Mouse (Mus musculus): ENCODE data around the gene Etv6. TPM values are rescaled to one million over a fixed set of nuclear protein-coding genes. Genes with fewer than 3 reads are reported as not detected.

Etv6 gene
- polyA plus RNA-seq, 1 experiment from 2014 or later = 5.9 TPM

- TF ChIP-seq CTCF (IDR thresholded peaks at IDR 0.05; ENCODE audit: low read depth) = no peak
- TF ChIP-seq EP300 (optimal IDR thresholded peaks at IDR 0.05) = no peak
- 57% methylated on average over 6 of the region's 6 CpGs for WGBS
Measured at GRCm38 (mm10) chr6:134173439-134173838, 137.9 kb downstream of the Etv6 start.

GRCm38 (mm10) chr6:134175059-134175458 lies 139.6 kb downstream of the Etv6 start:
- H3K4me1 ChIP-seq (replicated peaks; ENCODE audit: control insufficient read depth, insufficient read depth) = no peaks in the 10 kb centered on the region
- H3K36me3 ChIP-seq (ENCODE audit: control insufficient read depth, insufficient read depth, low read length) = no peaks in the 10 kb centered on the region
- DNase-seq (ENCODE audit: low spot score) (no peak), ATAC-seq (ENCODE audit: low FRiP score, low TSS enrichment) (0 out of 2 replicates have a peak, but pooled peaks have one; percentile 17)
- H3K9ac ChIP-seq (ENCODE audit: low read length) = 0 out of 2 replicates have a peak overlapping the region, but pooled peaks have one; percentile 13
- peak overlapping the region; percentile 63 for H3K27ac ChIP-seq (replicated peaks)
- H3K27me3 ChIP-seq (ENCODE audit: control insufficient read depth, insufficient read depth, low read length) = no peaks in the 10 kb centered on the region
- peak overlapping the region; percentile 25 for H3K4me2 ChIP-seq (replicated peaks; ENCODE audit: low read depth)
- H3K9me3 ChIP-seq (ENCODE audit: control insufficient read depth, low read length) = no peaks in the 10 kb centered on the region
- H3K4me3 ChIP-seq (ENCODE audit: low read depth, low read length) = no peak overlapping the region
- TF ChIP-seq CTCF (IDR thresholded peaks at IDR 0.05; ENCODE audit: low read depth) (no peak), EP300 (optimal IDR thresholded peaks at IDR 0.05) (no peak)
- WGBS = 23% methylated on average over 9 of the region's 9 CpGs

More at GRCm38 (mm10) chr6:134173439-134173838, 137.9 kb downstream of the Etv6 start:
- ATAC-seq (ENCODE audit: low FRiP score, low TSS enrichment) (no peak), DNase-seq (ENCODE audit: low spot score) (no peak)
- Histone ChIP-seq H3K27ac (replicated peaks) (no peak overlapping the region), H3K9ac (ENCODE audit: low read length) (no peak overlapping the region), H3K4me2 (replicated peaks; ENCODE audit: low read depth) (no peak overlapping the region), H3K9me3 (ENCODE audit: control insufficient read depth, low read length) (no peaks in the 10 kb centered on the region), H3K4me3 (ENCODE audit: low read depth, low read length) (no peak overlapping the region), H3K27me3 (ENCODE audit: control insufficient read depth, insufficient read depth, low read length) (no peaks in the 10 kb centered on the region), H3K4me1 (replicated peaks; ENCODE audit: control insufficient read depth, insufficient read depth) (no peaks in the 10 kb centered on the region), H3K36me3 (ENCODE audit: control insufficient read depth, insufficient read depth, low read length) (no peaks in the 10 kb centered on the region)

GRCm38 (mm10) chr6:134177196-134177595 lies 141.7 kb downstream of the Etv6 start:
- Histone ChIP-seq H3K27ac (replicated peaks) (no peak overlapping the region), H3K9ac (ENCODE audit: low read length) (no peak overlapping the region), H3K27me3 (ENCODE audit: control insufficient read depth, insufficient read depth, low read length) (no peaks in the 10 kb centered on the region), H3K4me3 (ENCODE audit: low read depth, low read length) (no peak overlapping the region), H3K36me3 (ENCODE audit: control insufficient read depth, insufficient read depth, low read length) (no peaks in the 10 kb centered on the region), H3K9me3 (ENCODE audit: control insufficient read depth, low read length) (no peaks in the 10 kb centered on the region), H3K4me1 (replicated peaks; ENCODE audit: control insufficient read depth, insufficient read depth) (peaks cover 3% of the 10 kb centered on the region; the same call in 1 of the 2 replicates), H3K4me2 (replicated peaks; ENCODE audit: low read depth) (no peak overlapping the region)
- TF ChIP-seq EP300 (optimal IDR thresholded peaks at IDR 0.05) = no peak
- TF ChIP-seq CTCF (IDR thresholded peaks at IDR 0.05; ENCODE audit: low read depth) = no peak
- WGBS = 58% methylated on average over 5 of the region's 5 CpGs
- ATAC-seq (ENCODE audit: low FRiP score, low TSS enrichment) = no peak
- DNase-seq (ENCODE audit: low spot score) = no peak

GRCm38 (mm10) chr6:134182301-134182948 lies 146.9 kb downstream of the Etv6 start:
- H3K27me3 ChIP-seq (ENCODE audit: control insufficient read depth, insufficient read depth, low read length) = no peaks in the 10 kb centered on the region
- H3K4me2 ChIP-seq (replicated peaks; ENCODE audit: low read depth) = no peak overlapping the region
- WGBS = 46% methylated on average over 17 of the region's 17 CpGs
- H3K36me3 ChIP-seq (ENCODE audit: control insufficient read depth, insufficient read depth, low read length) = no peaks in the 10 kb centered on the region
- ATAC-seq (ENCODE audit: low FRiP score, low TSS enrichment) (peak; percentile 15; the same call in 1 of the 2 replicates), DNase-seq (ENCODE audit: low spot score) (no peak)
- TF ChIP-seq EP300 (optimal IDR thresholded peaks at IDR 0.05) = no peak
- TF ChIP-seq CTCF (IDR thresholded peaks at IDR 0.05; ENCODE audit: low read depth) = no peak
- H3K9ac ChIP-seq (ENCODE audit: low read length) = peak overlapping the region; percentile 18; the same call in 1 of the 2 replicates
- no peak overlapping the region for H3K4me3 ChIP-seq (ENCODE audit: low read depth, low read length)
- H3K4me1 ChIP-seq (replicated peaks; ENCODE audit: control insufficient read depth, insufficient read depth) = peaks cover 3% of the 10 kb centered on the region; the same call in 1 of the 2 replicates
- no peaks in the 10 kb centered on the region for H3K9me3 ChIP-seq (ENCODE audit: control insufficient read depth, low read length)
- peak overlapping the region; percentile 59 for H3K27ac ChIP-seq (replicated peaks)

GRCm38 (mm10) chr6:134183592-134184342 lies 148.3 kb downstream of the Etv6 start:
- WGBS = 63% methylated on average over 11 of the region's 11 CpGs

More at GRCm38 (mm10) chr6:134183592-134184342, 148.3 kb downstream of the Etv6 start:
- TF ChIP-seq EP300 (optimal IDR thresholded peaks at IDR 0.05) = no peak
- peak; percentile 40 for TF ChIP-seq CTCF (IDR thresholded peaks at IDR 0.05; ENCODE audit: low read depth)
- Histone ChIP-seq H3K27ac (replicated peaks) (no peak overlapping the region), H3K36me3 (ENCODE audit: control insufficient read depth, insufficient read depth, low read length) (no peaks in the 10 kb centered on the region), H3K27me3 (ENCODE audit: control insufficient read depth, insufficient read depth, low read length) (no peaks in the 10 kb centered on the region), H3K9me3 (ENCODE audit: control insufficient read depth, low read length) (no peaks in the 10 kb centered on the region), H3K4me1 (replicated peaks; ENCODE audit: control insufficient read depth, insufficient read depth) (peaks cover 5% of the 10 kb centered on the region), H3K9ac (ENCODE audit: low read length) (no peak overlapping the region), H3K4me2 (replicated peaks; ENCODE audit: low read depth) (no peak overlapping the region), H3K4me3 (ENCODE audit: low read depth, low read length) (no peak overlapping the region)
- DNase-seq (ENCODE audit: low spot score) = no peak
- ATAC-seq (ENCODE audit: low FRiP score, low TSS enrichment) = no peak
